Mouse (Mus musculus) limb, embryonic 14.5 days (tissue): ENCODE results near the gene Trpc4ap. TPM values are rescaled to one million over a fixed set of nuclear protein-coding genes. Genes with fewer than 3 reads are reported as not detected.

Experiments used
- ATAC-seq: fragments of 200-750 bp; cut with Nextera tagmentation; 2 replicates; pipeline ENCODE4 v1.8.0; 2017; ENCODE audit warnings: low read depth, moderate number of reproducible peaks, moderate TSS enrichment; ENCODE audit not compliant: low FRiP score
- DNase-seq: peaks from one replicate; pipeline ENCODE4 v3.0.0-alpha.2; 2015; ENCODE audit warnings: low spot score
- H3K27ac ChIP-seq: fragments of 300-500 bp; sonication (generic); replicated peaks from 2 replicates; pipeline ENCODE4 v1.5.1; 2014; ENCODE audit warnings: low read depth, mild to moderate bottlenecking, low read length, moderate library complexity, mixed read lengths
- H3K27me3 ChIP-seq: fragments of 300-500 bp; sonication (generic); 2 replicates; pipeline ENCODE4 v1.6.1; 2014; ENCODE audit warnings: low read length, mixed read lengths; ENCODE audit not compliant: control insufficient read depth, insufficient read depth
- H3K36me3 ChIP-seq: fragments of 300-500 bp; sonication (generic); 2 replicates; pipeline ENCODE4 v1.6.1; 2014; ENCODE audit warnings: mild to moderate bottlenecking, low read length, moderate library complexity, mixed read lengths; ENCODE audit not compliant: control insufficient read depth, insufficient read depth
- H3K4me1 ChIP-seq: fragments of 300-500 bp; sonication (generic); 2 replicates; pipeline ENCODE4 v1.6.1; 2014; ENCODE audit warnings: antibody characterized with exemption, low read length, mixed read lengths; ENCODE audit not compliant: control insufficient read depth, insufficient read depth
- H3K4me2 ChIP-seq: fragments of 300-500 bp; sonication (generic); replicated peaks from 2 replicates; pipeline ENCODE4 v1.6.1; 2014; ENCODE audit warnings: low read depth, mild to moderate bottlenecking, low read length, moderate library complexity; ENCODE audit not compliant: severe bottlenecking
- H3K4me3 ChIP-seq: fragments of 300-500 bp; sonication (generic); replicated peaks from 2 replicates; pipeline ENCODE4 v1.5.1; 2014; ENCODE audit warnings: low read length
- H3K9ac ChIP-seq: fragments of 300-500 bp; sonication (generic); 2 replicates; pipeline ENCODE4 v1.6.1; 2014; ENCODE audit warnings: mild to moderate bottlenecking, low read depth, low read length, moderate library complexity; ENCODE audit not compliant: severe bottlenecking
- H3K9me3 ChIP-seq: fragments of 300-500 bp; sonication (generic); 2 replicates; pipeline ENCODE4 v1.6.1; 2016; ENCODE audit warnings: low read length; ENCODE audit not compliant: control insufficient read depth
- POLR2A ChIP-seq: fragments of 200-500 bp; IDR thresholded peaks from 2 replicates; pipeline ENCODE4 v1.8.0; 2012; ENCODE audit warnings: inconsistent platforms, mild to moderate bottlenecking, moderate library complexity, borderline replicate concordance; ENCODE audit not compliant: insufficient read depth, insufficient read length; ENCODE audit errors: extremely low read depth
- WGBS: fragments of 180-500 bp; shearing (Covaris S2); extraction: QIAGEN DNeasy Blood & Tissue Kit; methylation state at CpG from one replicate; pipeline ENCODE4 v1.1.7; 2014; 5-methylcytosine and 5-hydroxymethylcytosine counted together
- polyA plus RNA-seq, 2 experiments: library from polyadenylated mRNA; depleted of rRNA in 1 of 2; stranded (reverse) in 1 of 2; unstranded in 1 of 2; fragments of >200 nt; fragmentation: Nextera tagmentation in 1 of 2; extraction: Ambion mirVana in 1 of 2; gene quantifications; 2 replicates each; pipeline versions ENCODE4 v1.2.1 to v1.2.3; 2012 to 2014

The Trpc4ap gene
- polyA plus RNA-seq, 2 experiments: 140 to 166 TPM

- peaks cover 13% of the 10 kb centered on the region for H3K36me3 ChIP-seq
- WGBS: 51% methylated on average over 15 of the region's 15 CpGs
- ATAC-seq (no peak), DNase-seq (no peak)
- no peak overlapping the region for H3K4me3 ChIP-seq
- no peak overlapping the region for H3K4me2 ChIP-seq
- H3K9ac ChIP-seq: no peak overlapping the region
- H3K4me1 ChIP-seq: no peaks in the 10 kb centered on the region
- H3K27ac ChIP-seq: no peak overlapping the region
- peaks cover 47% of the 10 kb centered on the region for H3K27me3 ChIP-seq
- TF ChIP-seq POLR2A: no peak
- H3K9me3 ChIP-seq: no peaks in the 10 kb centered on the region
Observed at GRCm38 (mm10) chr2:155626277-155626676, 65.9 kb downstream of the Trpc4ap start.

- Histone ChIP-seq H3K4me1 (no peaks in the 10 kb centered on the region), H3K27ac (no peak overlapping the region), H3K9ac (no peak overlapping the region), H3K27me3 (peaks cover 32% of the 10 kb centered on the region), H3K9me3 (no peaks in the 10 kb centered on the region), H3K4me3 (no peak overlapping the region), H3K4me2 (no peak overlapping the region), H3K36me3 (no peaks in the 10 kb centered on the region)
- no peak for TF ChIP-seq POLR2A
- ATAC-seq (no peak), DNase-seq (no peak)
- whole genome bisulfite sequencing: 40% methylated on average over 10 of the region's 10 CpGs
Observed at GRCm38 (mm10) chr2:155624730-155625129, 67.5 kb downstream of the Trpc4ap start.

GRCm38 (mm10) chr2:155623996-155624395, 68.2 kb downstream of the Trpc4ap start:
- Histone ChIP-seq H3K4me2 (no peak overlapping the region), H3K4me1 (no peaks in the 10 kb centered on the region), H3K4me3 (no peak overlapping the region), H3K27ac (no peak overlapping the region), H3K27me3 (peaks cover 24% of the 10 kb centered on the region), H3K9me3 (no peaks in the 10 kb centered on the region), H3K36me3 (no peaks in the 10 kb centered on the region), H3K9ac (no peak overlapping the region)
- no peak for TF ChIP-seq POLR2A
- ATAC-seq (no peak), DNase-seq (no peak)
- 84% methylated on average over 6 of the region's 6 CpGs for WGBS

GRCm38 (mm10) chr2:155622606-155623005, 69.6 kb downstream of the Trpc4ap start:
- Histone ChIP-seq H3K36me3 (no peaks in the 10 kb centered on the region), H3K4me1 (no peaks in the 10 kb centered on the region), H3K9ac (no peak overlapping the region), H3K27ac (no peak overlapping the region), H3K27me3 (peaks cover 12% of the 10 kb centered on the region; the same call in 1 of the 2 replicates), H3K9me3 (no peaks in the 10 kb centered on the region), H3K4me3 (no peak overlapping the region), H3K4me2 (no peak overlapping the region)
- no peak for TF ChIP-seq POLR2A
- ATAC-seq: no peak
- no peak for DNase-seq
- 38% methylated on average over 8 of the region's 11 CpGs for WGBS

- Histone ChIP-seq H3K4me2 (no peak overlapping the region), H3K4me3 (no peak overlapping the region), H3K9me3 (no peaks in the 10 kb centered on the region), H3K9ac (no peak overlapping the region), H3K4me1 (no peaks in the 10 kb centered on the region), H3K27me3 (no peaks in the 10 kb centered on the region), H3K27ac (no peak overlapping the region), H3K36me3 (no peaks in the 10 kb centered on the region)
- DNase-seq (peak; percentile 80), ATAC-seq (peak; percentile 72)
- WGBS: 22% methylated on average over 8 of the region's 8 CpGs
- TF ChIP-seq POLR2A: no peak
Observed at GRCm38 (mm10) chr2:155619817-155620216, 72.4 kb downstream of the Trpc4ap start.

GRCm38 (mm10) chr2:155616971-155617370, 75.2 kb downstream of the Trpc4ap start:
- TF ChIP-seq POLR2A: no peak
- Histone ChIP-seq H3K9me3 (no peaks in the 10 kb centered on the region), H3K36me3 (no peaks in the 10 kb centered on the region), H3K4me2 (no peak overlapping the region), H3K4me1 (peaks cover 8% of the 10 kb centered on the region; the same call in 1 of the 2 replicates), H3K4me3 (no peak overlapping the region), H3K9ac (no peak overlapping the region), H3K27me3 (no peaks in the 10 kb centered on the region), H3K27ac (no peak overlapping the region)
- 57% methylated on average over 6 of the region's 6 CpGs for WGBS
- DNase-seq (no peak), ATAC-seq (no peak)
